Mouse (Mus musculus) embryonic facial prominence, embryonic 11.5 days (tissue): ENCODE measurements around the gene Rhcg. TPM values are rescaled to one million over a fixed set of nuclear protein-coding genes. Genes with fewer than 3 reads are reported as not detected.

Source experiments
- ATAC-seq: fragments of 200-750 bp; cut with Nextera tagmentation; replicated peaks from 2 replicates; pipeline ENCODE4 v1.8.0; 2017; ENCODE audit warnings: low read depth; ENCODE audit not compliant: insufficient number of reproducible peaks, low FRiP score, low TSS enrichment
- DNase-seq: peaks from one replicate; pipeline ENCODE4 v3.0.0-alpha.2; 2015; ENCODE audit warnings: low spot score
- H3K27ac ChIP-seq: fragments of 300-500 bp; sonication (generic); replicated peaks from 2 replicates; pipeline ENCODE4 v1.5.1; 2014; ENCODE audit warnings: mild to moderate bottlenecking, low read depth, low read length, control low read depth
- H3K27me3 ChIP-seq: fragments of 300-500 bp; sonication (generic); 2 replicates; pipeline ENCODE4 v1.6.1; 2014; ENCODE audit warnings: mild to moderate bottlenecking, low read length, moderate library complexity, mixed read lengths; ENCODE audit not compliant: control insufficient read depth, insufficient read depth
- H3K36me3 ChIP-seq: fragments of 300-500 bp; sonication (generic); replicated peaks from 2 replicates; pipeline ENCODE4 v1.6.1; 2014; ENCODE audit warnings: low read depth, mild to moderate bottlenecking, low read length, moderate library complexity, mixed read lengths; ENCODE audit not compliant: control insufficient read depth, insufficient read depth
- H3K4me1 ChIP-seq: fragments of 300-500 bp; sonication (generic); 2 replicates; pipeline ENCODE4 v1.6.1; 2014; ENCODE audit warnings: low read length, mixed read lengths; ENCODE audit not compliant: control insufficient read depth, insufficient read depth
- H3K4me2 ChIP-seq: fragments of 300-500 bp; sonication (generic); 2 replicates; pipeline ENCODE4 v1.6.1; 2014; ENCODE audit warnings: low read depth, mild to moderate bottlenecking, control low read depth, low read length, moderate library complexity
- H3K4me3 ChIP-seq: fragments of 300-500 bp; sonication (generic); 2 replicates; pipeline ENCODE4 v1.5.1; 2014; ENCODE audit warnings: low read depth, low read length, control low read depth
- H3K9ac ChIP-seq: fragments of 300-500 bp; sonication (generic); replicated peaks from 2 replicates; pipeline ENCODE4 v1.6.1; 2014; ENCODE audit warnings: mild to moderate bottlenecking, control low read depth, low read length
- H3K9me3 ChIP-seq: fragments of 300-500 bp; sonication (generic); replicated peaks from 2 replicates; pipeline ENCODE4 v1.6.1; 2016; ENCODE audit warnings: mild to moderate bottlenecking, low read length, inconsistent platforms, mixed read lengths; ENCODE audit not compliant: control insufficient read depth
- WGBS: fragments of 180-500 bp; shearing (Covaris S2); extraction: QIAGEN DNeasy Blood & Tissue Kit; methylation state at CpG from one replicate; pipeline ENCODE4 v1.1.7; 2014; 5-methylcytosine and 5-hydroxymethylcytosine counted together
- polyA plus RNA-seq: library from polyadenylated mRNA; unstranded; fragments of >200 nt; fragmentation: Nextera tagmentation; extraction: Ambion mirVana; gene quantifications from 2 replicates; pipeline ENCODE4 v1.2.1, GENCODE M21; 2014

The Rhcg gene
- polyA plus RNA-seq, 1 experiment from 2014 or later: 0.53 TPM

- Histone ChIP-seq H3K9me3 (no peaks in the 10 kb centered on the region), H3K27me3 (no peaks in the 10 kb centered on the region), H3K4me2 (no peak overlapping the region), H3K9ac (no peak overlapping the region), H3K27ac (no peak overlapping the region), H3K36me3 (no peaks in the 10 kb centered on the region), H3K4me1 (no peaks in the 10 kb centered on the region), H3K4me3 (no peak overlapping the region)
- no peak for ATAC-seq
- DNase-seq: peak; percentile 76
- WGBS: 5% methylated on average over 3 of the region's 3 CpGs
Observed at GRCm38 (mm10) chr7:79649005-79649404, 31.5 kb upstream of the Rhcg start.

DNA sequence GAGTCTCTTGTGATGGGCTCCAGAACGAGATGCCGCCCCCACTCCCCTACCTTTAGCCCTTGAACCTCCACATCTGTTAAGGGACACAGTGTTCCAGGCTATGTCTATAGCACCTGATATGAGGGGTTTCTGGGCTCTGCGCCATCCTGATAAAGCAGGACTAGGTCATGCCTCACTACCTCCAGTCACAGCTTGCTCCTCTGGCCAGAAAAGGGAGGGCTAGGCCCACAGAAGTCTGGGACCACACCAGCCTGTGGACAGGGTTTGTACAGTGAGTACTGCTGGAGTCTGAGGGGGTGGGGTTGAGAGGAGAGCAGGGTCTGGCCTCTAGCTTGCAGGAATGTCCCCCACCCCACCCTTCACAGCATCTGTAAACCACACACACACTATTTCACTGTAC is 29.8 kb upstream of the Rhcg start:
- Histone ChIP-seq H3K27ac (no peak overlapping the region), H3K36me3 (no peaks in the 10 kb centered on the region), H3K9me3 (no peaks in the 10 kb centered on the region), H3K27me3 (no peaks in the 10 kb centered on the region), H3K9ac (no peak overlapping the region), H3K4me1 (no peaks in the 10 kb centered on the region), H3K4me2 (no peak overlapping the region), H3K4me3 (no peak overlapping the region)
- DNase-seq: no peak
- 90% methylated on average over 3 of the region's 3 CpGs for WGBS
- ATAC-seq: no peak

DNA sequence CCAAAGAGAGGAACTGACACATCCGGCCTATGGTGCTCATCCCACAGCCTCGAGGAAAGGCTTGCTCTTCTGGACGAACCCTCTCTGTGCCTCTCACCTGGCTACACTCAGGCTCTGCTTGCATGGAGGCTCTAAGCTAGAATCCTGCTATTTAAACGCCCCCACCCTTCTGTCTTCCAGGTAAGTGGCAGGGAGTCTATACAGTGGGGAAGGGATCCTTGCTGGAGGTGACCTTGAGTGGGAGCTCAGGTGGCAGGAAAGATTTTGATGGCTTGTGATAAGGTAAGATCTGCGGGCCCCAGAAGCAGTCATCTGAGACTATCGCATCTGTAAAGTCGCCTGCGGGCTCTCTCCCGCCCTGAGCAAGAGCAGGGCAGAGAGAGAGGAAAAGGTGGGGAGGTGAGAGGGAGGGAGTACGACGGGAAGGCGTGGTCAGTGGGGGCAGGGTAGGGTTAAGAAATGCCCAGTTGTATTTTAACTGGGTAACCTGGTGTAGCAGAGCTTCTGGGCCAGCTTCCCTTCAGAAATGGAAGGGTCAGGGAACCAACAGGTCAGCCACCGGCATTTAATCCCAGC is 14.4 kb upstream of the Rhcg start:
- Histone ChIP-seq H3K4me2 (no peak overlapping the region), H3K4me1 (no peaks in the 10 kb centered on the region), H3K27me3 (no peaks in the 10 kb centered on the region), H3K4me3 (no peak overlapping the region), H3K27ac (no peak overlapping the region), H3K9me3 (no peaks in the 10 kb centered on the region), H3K36me3 (no peaks in the 10 kb centered on the region), H3K9ac (no peak overlapping the region)
- WGBS: 24% methylated on average over 13 of the region's 13 CpGs
- DNase-seq (no peak), ATAC-seq (no peak)

- Histone ChIP-seq H3K27ac (no peak overlapping the region), H3K27me3 (no peaks in the 10 kb centered on the region), H3K4me2 (no peak overlapping the region), H3K36me3 (no peaks in the 10 kb centered on the region), H3K9me3 (no peaks in the 10 kb centered on the region), H3K4me1 (no peaks in the 10 kb centered on the region), H3K4me3 (no peak overlapping the region), H3K9ac (no peak overlapping the region)
- no peak for DNase-seq
- WGBS: 63% methylated on average over 4 of the region's 4 CpGs
- no peak for ATAC-seq
Observed at GRCm38 (mm10) chr7:79628271-79628913, 10.9 kb upstream of the Rhcg start.

DNA sequence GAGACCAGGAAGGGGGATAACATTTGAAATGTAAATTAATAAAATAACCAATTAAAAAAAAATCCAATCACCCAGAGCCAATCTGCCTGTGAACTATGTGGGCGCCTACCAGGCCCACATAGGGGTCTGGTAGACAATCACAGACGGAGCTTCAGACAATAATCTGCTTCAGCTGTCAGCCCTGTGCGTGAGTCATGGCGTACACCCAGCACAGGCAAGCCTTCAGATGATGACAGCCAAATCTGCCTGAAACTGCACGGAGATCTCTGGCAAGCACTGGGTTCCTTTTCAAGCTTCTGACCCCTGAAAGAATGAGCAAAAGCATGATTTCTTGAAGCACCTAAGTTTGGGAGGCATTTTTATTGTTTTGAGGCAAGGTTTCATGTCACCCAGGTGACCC is 8.7 kb upstream of the Rhcg start:
- 84% methylated on average over 5 of the region's 5 CpGs for WGBS
- H3K9me3 ChIP-seq: no peaks in the 10 kb centered on the region
- no peak overlapping the region for H3K27ac ChIP-seq
- no peaks in the 10 kb centered on the region for H3K4me1 ChIP-seq
- DNase-seq (no peak), ATAC-seq (no peak)
- H3K36me3 ChIP-seq: no peaks in the 10 kb centered on the region
- H3K27me3 ChIP-seq: no peaks in the 10 kb centered on the region
- H3K9ac ChIP-seq: no peak overlapping the region
- no peak overlapping the region for H3K4me3 ChIP-seq
- H3K4me2 ChIP-seq: no peak overlapping the region

- ATAC-seq (no peak), DNase-seq (no peak)
- Histone ChIP-seq H3K27me3 (no peaks in the 10 kb centered on the region), H3K4me1 (no peaks in the 10 kb centered on the region), H3K9ac (no peak overlapping the region), H3K4me3 (no peak overlapping the region), H3K4me2 (no peak overlapping the region), H3K36me3 (no peaks in the 10 kb centered on the region), H3K9me3 (no peaks in the 10 kb centered on the region), H3K27ac (no peak overlapping the region)
- 68% methylated on average over 8 of the region's 8 CpGs for WGBS
Observed at GRCm38 (mm10) chr7:79623086-79623485, 5.6 kb upstream of the Rhcg start.

DNA sequence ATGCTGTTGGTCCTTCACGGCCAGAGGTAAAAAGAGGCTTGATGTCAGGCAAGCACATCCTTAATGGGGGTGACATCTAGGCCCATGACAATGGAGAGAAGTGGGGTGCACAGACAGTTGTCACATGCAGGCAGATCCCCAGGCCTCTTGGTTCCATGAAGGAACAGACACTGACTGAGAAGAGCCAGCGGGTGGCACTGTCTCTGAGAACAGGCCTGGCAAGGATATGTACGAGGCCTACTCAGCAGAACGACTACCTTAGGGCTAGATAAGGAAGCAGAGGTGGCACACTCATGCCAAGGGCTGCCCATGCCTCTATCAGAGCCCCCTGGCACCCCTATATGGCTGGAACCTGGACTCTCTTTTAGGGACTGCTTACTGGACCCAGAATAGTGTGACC is 2.0 kb upstream of the Rhcg start:
- no peak overlapping the region for H3K4me3 ChIP-seq
- H3K9ac ChIP-seq: no peak overlapping the region
- 68% methylated on average over 4 of the region's 4 CpGs for WGBS
- peaks cover 23% of the 10 kb centered on the region for H3K27me3 ChIP-seq
- DNase-seq (no peak), ATAC-seq (no peak)
- H3K4me1 ChIP-seq: no peaks in the 10 kb centered on the region
- no peak overlapping the region for H3K4me2 ChIP-seq
- no peak overlapping the region for H3K27ac ChIP-seq
- H3K36me3 ChIP-seq: no peaks in the 10 kb centered on the region
- H3K9me3 ChIP-seq: no peaks in the 10 kb centered on the region

- DNase-seq: no peak
- Histone ChIP-seq H3K27me3 (peaks cover 23% of the 10 kb centered on the region), H3K9me3 (no peaks in the 10 kb centered on the region), H3K36me3 (no peaks in the 10 kb centered on the region), H3K4me1 (no peaks in the 10 kb centered on the region), H3K27ac (no peak overlapping the region), H3K9ac (no peak overlapping the region), H3K4me2 (no peak overlapping the region), H3K4me3 (no peak overlapping the region)
- no peak for ATAC-seq
- 68% methylated on average over 1 of the region's 1 CpGs for WGBS
Observed at GRCm38 (mm10) chr7:79615941-79616340, 1.5 kb downstream of the Rhcg start.
